Mouse (Mus musculus): ENCODE results near the gene Thsd1. TPM values are rescaled to one million over a fixed set of nuclear protein-coding genes. Genes with fewer than 3 reads are reported as not detected.

Thsd1 gene
- total RNA-seq (2021), result 1 to 10 TPM; 1.5 to 1.7 TPM
- long read RNA-seq, experiment 1, partial matches to known transcripts, result 1 of 1 reads
- long read RNA-seq, experiment 1, other reads (novel, unspliced or antisense), result 0 of 1 reads
- long read RNA-seq, experiment 2, partial matches to known transcripts, result 0 of 2 reads
- long read RNA-seq, experiment 2, other reads (novel, unspliced or antisense), result 2 of 2 reads

GRCm38 (mm10) chr8:22227061-22227877, at the start of gene Thsd1:
Gene Thsd1 (plus strand): TSS chr8:22227313.
- peak; percentile 46 to 53 for DNase-seq
- intact Hi-C loops (cut with DNase I), result no loop called here

GRCm38 (mm10) chr8:22184884-22185283, 42.2 kb upstream of the Thsd1 start:
- no peak for DNase-seq
- intact Hi-C loops (cut with DNase I), result loop anchor here (5.0 kb wide), 2 partner anchors 128 to 197 kb away; no protein-coding TSS in a partner anchor

DNA sequence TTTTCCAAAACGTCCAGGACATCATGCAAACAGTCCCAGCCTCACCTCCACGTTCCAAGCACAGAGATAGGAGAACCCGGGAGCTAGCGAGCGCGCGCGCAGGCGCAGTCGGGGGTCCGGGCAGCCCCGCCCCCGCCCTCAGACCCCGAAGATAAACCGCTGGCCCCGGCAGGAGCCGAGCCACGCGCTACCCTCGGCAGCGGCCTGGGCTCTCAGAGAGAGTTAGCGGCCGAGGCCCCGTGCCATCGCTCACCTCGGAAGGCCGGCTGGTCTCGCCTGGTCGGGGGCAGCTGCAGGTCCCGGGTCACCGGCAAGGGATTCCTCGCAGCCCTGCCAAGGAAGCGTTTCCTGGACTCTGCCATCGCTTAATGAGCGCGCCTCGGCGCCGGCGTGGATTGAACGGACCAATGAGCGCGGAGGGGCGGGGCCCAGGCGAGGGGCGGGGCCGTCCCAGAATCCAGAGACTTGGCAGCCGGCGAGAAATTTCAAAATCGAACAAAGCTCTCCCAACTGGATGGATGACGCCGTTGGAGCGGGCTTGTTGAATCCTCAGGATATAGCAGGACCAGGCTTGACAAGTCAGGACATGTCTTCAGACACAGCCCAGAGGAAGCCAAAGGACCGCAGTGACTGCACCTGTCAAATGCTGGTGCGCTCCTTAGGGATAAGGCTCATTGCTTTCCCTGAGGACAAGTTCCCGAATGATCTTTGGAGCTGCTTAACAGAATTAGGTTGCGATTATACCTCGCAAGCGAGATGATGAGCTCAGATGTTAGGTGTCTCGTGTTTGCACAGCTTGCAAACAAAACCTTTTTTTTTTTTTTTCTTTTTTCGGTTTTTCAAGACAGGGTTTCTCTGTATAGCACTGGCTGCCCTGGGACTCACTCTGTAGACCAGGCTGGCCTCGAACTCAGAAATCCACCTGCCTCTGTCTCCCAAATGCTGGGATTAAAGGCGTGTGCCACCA, 41.4 kb upstream of the Thsd1 start, which contains the start of gene Ckap2:
Gene Ckap2, minus strand, starts transcription at position 389 of the 967 bp plus-strand sequence.
- intact Hi-C loops (cut with DNase I), result loop anchor here (5.0 kb wide), 1 partner anchor 197 kb away; no protein-coding TSS in a partner anchor
- peak; percentile 85 to 86 for DNase-seq

- intact Hi-C loops (cut with DNase I), result no loop called here
- peak; percentile 83 to 92 for DNase-seq
Observed at GRCm38 (mm10) chr8:22192660-22193431, 34.3 kb upstream of the Thsd1 start, which contains the start of gene Vps36. Gene Vps36 (plus strand): TSS chr8:22192809.

DNA sequence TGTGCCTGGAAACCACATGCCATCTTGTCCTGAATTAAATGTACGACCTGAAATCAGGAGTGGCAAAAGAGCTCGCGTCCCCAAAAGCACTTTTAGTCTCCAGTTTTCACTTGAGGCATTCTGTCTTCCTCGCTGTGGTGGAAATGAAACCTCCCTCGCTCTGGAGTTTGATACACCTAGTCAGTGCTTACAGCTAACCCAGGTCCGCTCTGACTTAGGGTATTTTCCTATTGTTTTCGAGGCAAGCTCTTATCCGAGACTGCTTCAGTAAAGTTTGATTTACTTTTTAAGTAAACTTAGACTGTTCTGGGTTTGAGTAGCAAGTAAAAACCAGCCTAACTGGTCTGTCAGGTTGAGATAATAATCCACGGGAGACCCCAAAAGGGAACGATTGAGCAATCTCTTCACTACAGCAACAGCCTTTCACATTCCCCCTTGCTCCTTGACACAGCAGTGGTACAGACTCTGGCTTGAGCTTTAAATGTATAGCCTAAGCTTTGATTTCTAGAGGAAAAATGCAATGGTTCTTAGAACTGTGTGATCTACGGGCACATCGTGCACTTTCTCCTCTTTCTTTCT, 33.6 kb upstream of the Thsd1 start:
- intact Hi-C loops (cut with DNase I), result no loop called here
- no peak for DNase-seq

- no peak for DNase-seq
- intact Hi-C loops (cut with DNase I), result no loop called here
Observed at GRCm38 (mm10) chr8:22197914-22198313, 29.2 kb upstream of the Thsd1 start.

DNA sequence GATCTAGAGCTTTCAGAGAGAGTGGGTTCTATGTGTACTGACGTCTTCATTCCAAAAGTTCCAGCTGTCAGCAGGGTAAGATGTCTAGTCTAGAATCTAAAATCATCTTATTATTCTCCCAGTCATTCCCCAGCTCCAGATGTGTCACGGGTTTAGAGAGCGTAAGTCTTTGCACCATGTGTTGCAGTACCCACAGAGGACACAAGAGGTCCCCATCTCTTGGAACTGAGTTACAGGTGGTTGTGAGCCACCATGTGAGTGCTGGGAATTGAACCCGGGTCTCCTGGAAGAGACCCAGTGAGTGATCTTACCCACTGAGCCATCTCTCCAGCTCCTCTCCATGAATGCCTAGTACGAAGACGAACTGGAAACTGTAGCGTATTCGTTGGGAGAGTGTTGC, 27.6 kb upstream of the Thsd1 start:
- DNase-seq, result no peak
- intact Hi-C loops (cut with DNase I), result no loop called here

DNA sequence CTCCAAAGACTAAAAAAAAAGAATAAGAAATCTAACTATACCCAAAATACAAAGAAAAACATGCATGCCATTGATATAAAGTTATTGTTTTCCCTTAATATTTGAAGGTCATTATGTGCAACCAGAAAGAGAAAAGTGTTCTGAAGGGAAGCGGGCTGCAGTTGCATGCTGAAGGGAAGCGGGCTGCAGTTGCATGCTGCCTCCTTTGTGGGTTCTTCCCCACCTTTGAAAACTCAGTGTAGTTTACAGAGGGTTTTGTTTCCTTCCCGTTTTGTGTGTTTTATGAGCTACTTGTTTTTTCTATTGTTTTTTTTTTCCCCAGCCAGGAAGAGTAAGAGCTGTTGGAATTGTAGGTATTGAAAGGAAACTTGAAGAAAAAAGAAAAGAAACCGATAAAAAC, 19.6 kb upstream of the Thsd1 start:
- no peak for DNase-seq
- intact Hi-C loops (cut with DNase I), result loop anchor here (5.0 kb wide), 1 partner anchor 45 kb away; no protein-coding TSS in a partner anchor

- intact Hi-C loops (cut with DNase I), result loop anchor here (5.0 kb wide), 1 partner anchor 43 kb away; no protein-coding TSS in a partner anchor
- no peak for DNase-seq
Observed at GRCm38 (mm10) chr8:22209012-22209411, 18.1 kb upstream of the Thsd1 start.

DNA sequence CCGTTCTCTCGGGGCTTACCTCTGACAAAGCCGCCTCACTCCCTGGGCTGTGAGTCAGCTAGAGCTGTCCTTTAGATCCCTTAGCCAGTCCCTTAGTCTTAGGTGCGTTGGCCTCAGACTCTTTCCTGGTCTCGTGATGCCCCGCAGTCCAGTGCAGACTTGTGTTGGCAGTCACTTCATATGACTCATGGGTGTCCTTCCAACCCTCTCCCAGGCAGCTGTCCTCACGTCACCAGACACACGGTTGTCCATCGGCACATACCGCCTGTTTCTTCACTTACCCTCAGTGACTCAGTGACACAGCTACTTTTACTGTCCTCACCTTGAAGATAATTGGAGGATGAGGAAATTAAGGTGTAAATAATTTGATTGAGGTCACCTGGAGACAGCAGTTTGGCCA, 12.3 kb upstream of the Thsd1 start:
- intact Hi-C loops (cut with DNase I), result no loop called here
- no peak for DNase-seq

DNA sequence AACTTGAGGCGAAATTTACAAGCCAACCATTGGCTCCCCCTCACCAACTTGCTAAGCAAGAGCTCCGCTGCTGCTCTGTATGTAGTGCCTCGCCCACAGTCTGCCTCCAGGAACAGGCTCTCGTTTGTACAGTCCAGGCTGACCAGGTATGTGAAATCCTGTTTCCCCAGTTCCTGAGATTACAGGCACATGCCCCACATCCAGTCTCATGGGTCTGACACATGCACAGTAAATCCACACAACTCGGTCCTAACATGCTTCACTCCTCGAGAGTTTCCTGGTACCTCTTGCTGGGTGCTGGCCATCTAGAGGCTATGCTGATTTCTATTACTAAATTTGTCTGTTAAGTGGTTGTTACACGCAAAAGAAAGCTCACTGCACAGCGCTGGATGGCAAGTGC, 752 bp upstream of the Thsd1 start:
- intact Hi-C loops (cut with DNase I), result no loop called here
- no peak for DNase-seq

DNA sequence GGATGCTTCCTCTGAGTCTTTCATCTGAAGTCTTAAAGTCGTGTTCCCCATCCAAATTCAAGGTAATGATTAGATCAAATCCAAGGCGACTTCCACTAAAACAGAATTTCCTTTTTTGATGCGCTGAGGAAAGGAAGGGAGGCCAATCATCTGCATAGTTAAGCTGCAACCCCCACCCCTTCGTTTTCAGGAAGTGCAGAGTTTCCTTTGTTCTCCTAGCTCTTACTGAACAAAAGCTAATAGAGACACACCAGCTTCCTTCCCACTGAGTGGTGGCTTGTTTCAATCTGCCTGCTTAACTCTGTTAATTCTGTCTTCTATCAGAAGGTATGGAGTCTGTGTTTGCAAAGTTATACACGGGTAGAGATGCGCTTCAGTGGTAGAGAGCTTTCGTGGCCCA, 1.5 kb downstream of the Thsd1 start:
- no peak for DNase-seq
- intact Hi-C loops (cut with DNase I), result no loop called here

GRCm38 (mm10) chr8:22242986-22243385, 15.9 kb downstream of the Thsd1 start:
- DNase-seq, result no peak
- intact Hi-C loops (cut with DNase I), result no loop called here

DNA sequence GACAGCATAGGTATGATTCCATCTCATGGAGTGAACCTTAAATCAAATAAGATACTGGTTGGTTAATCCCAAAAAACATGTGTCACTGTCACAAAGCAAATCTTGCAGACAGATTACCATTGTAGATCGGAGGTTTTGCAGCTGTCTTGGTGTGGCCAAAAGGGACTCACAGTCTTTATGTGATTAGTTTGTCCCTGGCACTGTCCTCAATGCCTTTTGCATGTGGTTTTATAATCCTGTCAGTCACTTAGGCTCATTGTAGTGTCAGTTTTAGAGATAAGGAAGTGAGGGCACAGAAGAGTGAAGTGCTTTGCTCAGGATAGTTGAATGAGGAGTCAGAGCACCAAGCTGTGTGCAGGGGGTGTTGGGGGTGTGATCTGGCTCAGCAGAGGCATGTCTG, 18.6 kb downstream of the Thsd1 start:
- no peak for DNase-seq
- intact Hi-C loops (cut with DNase I), result no loop called here

- no peak for DNase-seq
- intact Hi-C loops (cut with DNase I), result no loop called here
Observed at GRCm38 (mm10) chr8:22247956-22248355, 20.8 kb downstream of the Thsd1 start.

- DNase-seq, result no peak
- intact Hi-C loops (cut with DNase I), result no loop called here
Observed at GRCm38 (mm10) chr8:22249080-22249479, 22.0 kb downstream of the Thsd1 start.

- intact Hi-C loops (cut with DNase I), result no loop called here
- DNase-seq, result no peak
Observed at GRCm38 (mm10) chr8:22258946-22259450, 31.9 kb downstream of the Thsd1 start.

DNA sequence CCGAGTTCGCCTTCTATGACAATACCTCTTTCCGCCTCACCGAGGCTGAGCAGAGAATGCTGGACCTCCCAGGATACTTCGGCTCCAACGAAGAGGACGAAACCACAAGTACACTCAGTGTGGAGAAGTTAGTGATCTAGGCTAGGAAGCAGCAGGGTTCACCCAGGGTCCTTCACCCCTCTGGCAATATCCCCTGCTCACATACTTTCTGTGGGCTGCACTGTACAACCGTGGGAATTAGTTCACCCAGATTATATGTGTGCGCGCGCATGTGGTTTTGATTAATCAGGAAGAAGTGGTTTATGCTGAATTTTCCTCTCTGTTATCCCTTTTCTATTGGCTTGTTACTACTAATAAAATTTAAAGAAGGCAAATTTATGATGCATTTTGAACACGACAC, 32.4 kb downstream of the Thsd1 start:
- intact Hi-C loops (cut with DNase I), result no loop called here
- DNase-seq, result no peak

DNA sequence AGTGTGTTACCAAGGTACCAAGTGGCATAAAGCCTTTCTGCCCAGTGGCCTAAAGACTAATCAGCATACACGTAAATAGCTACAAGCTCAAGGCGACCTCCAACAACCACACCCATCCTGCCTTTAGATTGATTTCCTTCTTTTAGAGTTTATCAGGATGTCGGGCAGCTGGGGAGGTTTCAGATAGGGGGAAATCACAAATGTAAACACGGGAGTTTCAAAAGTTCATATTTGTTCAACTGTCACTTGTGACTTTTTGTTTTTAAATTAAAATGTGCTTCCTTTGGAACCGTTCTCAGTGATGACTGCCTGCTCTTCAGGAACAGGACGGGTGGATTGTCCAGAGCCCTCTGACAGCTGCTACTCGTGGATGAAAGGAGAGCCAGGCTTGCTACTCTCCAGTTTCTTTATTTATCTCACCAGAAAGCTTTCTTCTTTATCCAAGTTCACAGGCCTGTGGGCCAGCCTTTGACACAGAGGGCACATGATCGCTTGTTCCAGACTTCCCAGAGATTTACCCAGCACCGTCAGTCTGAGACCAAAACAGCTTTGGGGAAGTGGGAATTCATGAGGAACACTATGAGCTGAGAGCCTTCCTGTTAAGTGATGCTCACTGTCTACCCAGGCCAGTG, 33.1 kb downstream of the Thsd1 start:
- intact Hi-C loops (cut with DNase I), result no loop called here
- no peak for DNase-seq
